Mouse (Mus musculus) forebrain, embryonic 16.5 days (tissue): ENCODE data around the gene Cyb5r3. TPM values are rescaled to one million over a fixed set of nuclear protein-coding genes. Genes with fewer than 3 reads are reported as not detected.
"Not testable (repeated sequence)": the region's sequence is repeated elsewhere in the genome, so short reads cannot be mapped to it uniquely, and the experiment has no call there.

Experiments used
- ATAC-seq: fragments of 200-750 bp; cut with Nextera tagmentation; 2 replicates; pipeline ENCODE4 v1.8.0; 2017; ENCODE audit warnings: mild to moderate bottlenecking, moderate library complexity
- H3K27ac ChIP-seq: fragments of 300-500 bp; sonication (generic); 2 replicates; pipeline ENCODE4 v1.5.1; 2014; ENCODE audit warnings: low read length, control low read depth
- H3K27me3 ChIP-seq: fragments of 300-500 bp; sonication (generic); replicated peaks from 2 replicates; pipeline ENCODE4 v1.6.1; 2014; ENCODE audit warnings: low read length; ENCODE audit not compliant: control insufficient read depth, insufficient read depth
- H3K36me3 ChIP-seq: fragments of 300-500 bp; sonication (generic); 2 replicates; pipeline ENCODE4 v1.6.1; 2014; ENCODE audit not compliant: control insufficient read depth, insufficient read depth
- H3K4me1 ChIP-seq: fragments of 300-500 bp; sonication (generic); replicated peaks from 2 replicates; pipeline ENCODE4 v1.6.1; 2014; ENCODE audit warnings: low read length; ENCODE audit not compliant: control insufficient read depth, insufficient read depth
- H3K4me2 ChIP-seq: fragments of 300-500 bp; sonication (generic); 2 replicates; pipeline ENCODE4 v1.6.1; 2014; ENCODE audit warnings: mild to moderate bottlenecking, low read length, control low read depth
- H3K4me3 ChIP-seq: fragments of 300-500 bp; sonication (generic); replicated peaks from 2 replicates; pipeline ENCODE4 v1.5.1; 2014; ENCODE audit warnings: mild to moderate bottlenecking, low read length, control low read depth
- H3K9ac ChIP-seq: fragments of 300-500 bp; sonication (generic); replicated peaks from 2 replicates; pipeline ENCODE4 v1.6.1; 2014; ENCODE audit warnings: low read depth, low read length, control low read depth
- H3K9me3 ChIP-seq: fragments of 300-500 bp; sonication (generic); 2 replicates; pipeline ENCODE4 v1.6.1; 2016; ENCODE audit warnings: low read length; ENCODE audit not compliant: control insufficient read depth
- WGBS: fragments of 180-500 bp; shearing (Covaris S2); extraction: QIAGEN DNeasy Blood & Tissue Kit; methylation state at CpG from one replicate; pipeline ENCODE4 v1.1.7; 2014; 5-methylcytosine and 5-hydroxymethylcytosine counted together
- polyA plus RNA-seq: library from polyadenylated mRNA; unstranded; fragments of >200 nt; fragmentation: Nextera tagmentation; extraction: Ambion mirVana; gene quantifications from 2 replicates; pipeline ENCODE4 v1.2.1, GENCODE M21; 2015

The Cyb5r3 gene
- polyA plus RNA-seq, 1 experiment from 2014 or later, result 112 TPM

GRCm38 (mm10) chr15:83134671-83135070, 37.7 kb downstream of the Cyb5r3 start:
- H3K4me3 ChIP-seq, result no peak overlapping the region
- no peak for ATAC-seq
- H3K4me1 ChIP-seq, result no peaks in the 10 kb centered on the region
- H3K9me3 ChIP-seq, result no peaks in the 10 kb centered on the region
- H3K9ac ChIP-seq, result no peak overlapping the region
- no peak overlapping the region for H3K4me2 ChIP-seq
- peaks cover 37% of the 10 kb centered on the region for H3K36me3 ChIP-seq
- 76% methylated on average over 6 of the region's 6 CpGs for WGBS
- H3K27ac ChIP-seq, result no peak overlapping the region
- no peaks in the 10 kb centered on the region for H3K27me3 ChIP-seq

DNA sequence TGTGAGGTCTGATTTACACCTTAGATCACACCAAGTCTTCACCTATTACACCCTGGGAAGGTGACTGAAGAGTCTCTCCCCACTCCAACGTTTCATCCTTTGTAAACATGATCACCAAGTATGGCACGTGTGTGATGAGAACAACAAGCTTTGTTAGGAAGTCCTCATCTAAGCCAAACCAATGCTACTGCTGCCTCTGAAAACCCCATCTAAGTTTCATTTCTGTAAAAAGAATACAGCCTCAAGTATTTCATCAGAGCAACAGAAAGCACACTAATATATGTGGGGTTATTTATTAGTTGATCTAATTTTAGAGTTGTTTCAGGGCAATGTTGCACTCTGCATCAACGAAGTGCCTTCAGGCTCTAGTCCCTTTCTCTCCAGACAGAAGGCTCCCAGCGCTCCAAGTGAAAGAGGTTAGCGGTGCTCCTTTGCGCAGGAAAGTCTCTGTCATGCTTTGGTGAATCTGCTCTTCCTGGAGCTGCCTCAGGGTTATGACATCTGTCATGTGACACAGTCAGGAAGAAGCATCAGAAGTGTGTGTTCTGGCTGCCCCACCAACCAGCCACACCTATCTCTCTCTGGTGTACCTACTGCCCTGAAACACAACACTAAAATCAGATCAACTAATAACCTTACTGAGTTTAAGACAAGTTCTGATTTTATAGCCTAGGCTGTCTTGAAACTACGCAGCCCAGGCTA, 42.7 kb downstream of the Cyb5r3 start:
- no peaks in the 10 kb centered on the region for H3K27me3 ChIP-seq
- H3K9ac ChIP-seq, result no peak overlapping the region
- no peak overlapping the region for H3K4me2 ChIP-seq
- H3K4me1 ChIP-seq, result no peaks in the 10 kb centered on the region
- no peak for ATAC-seq
- peaks cover 60% of the 10 kb centered on the region for H3K36me3 ChIP-seq
- 91% methylated on average over 7 of the region's 7 CpGs for WGBS
- H3K27ac ChIP-seq, result no peak overlapping the region
- no peaks in the 10 kb centered on the region for H3K9me3 ChIP-seq
- no peak overlapping the region for H3K4me3 ChIP-seq

- not testable (repeated sequence) for ATAC-seq, H3K27ac ChIP-seq, H3K9me3 ChIP-seq, H3K27me3 ChIP-seq, H3K4me3 ChIP-seq, H3K4me2 ChIP-seq, H3K9ac ChIP-seq, H3K4me1 ChIP-seq
- H3K36me3 ChIP-seq, result peaks cover 46% of the 10 kb centered on the region
- 62% methylated on average over 3 of the region's 3 CpGs for WGBS
These were observed 45.4 kb downstream of the Cyb5r3 start for GRCm38 (mm10) chr15:83127037-83127436.

DNA sequence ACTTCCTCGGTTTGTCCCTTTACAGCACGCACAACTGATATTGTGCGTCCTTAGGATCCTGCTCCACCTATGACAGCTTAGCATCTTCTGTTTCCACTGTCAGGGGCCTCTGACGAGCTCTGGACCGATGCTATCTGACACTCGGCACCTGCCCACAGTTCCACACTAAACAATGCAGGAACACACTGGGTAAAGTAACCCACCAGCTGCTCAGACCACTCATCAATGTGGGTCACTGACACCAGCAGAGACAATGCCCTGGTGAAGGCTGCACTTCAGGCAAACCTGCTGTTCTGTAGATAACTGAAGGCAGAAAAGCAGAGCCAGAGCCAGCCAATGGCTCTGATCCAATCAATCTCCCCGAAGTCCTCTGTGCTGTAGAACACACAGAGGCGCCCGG, 45.8 kb downstream of the Cyb5r3 start:
- Histone ChIP-seq H3K4me2 (no peak overlapping the region), H3K27ac (no peak overlapping the region), H3K9me3 (no peaks in the 10 kb centered on the region), H3K4me1 (peaks cover 2% of the 10 kb centered on the region), H3K9ac (no peak overlapping the region), H3K4me3 (no peak overlapping the region), H3K36me3 (peaks cover 44% of the 10 kb centered on the region), H3K27me3 (no peaks in the 10 kb centered on the region)
- ATAC-seq, result no peak
- WGBS, result 91% methylated on average over 9 of the region's 9 CpGs

GRCm38 (mm10) chr15:83124625-83125024, 47.8 kb downstream of the Cyb5r3 start:
- 74% methylated on average over 5 of the region's 5 CpGs for WGBS
- Histone ChIP-seq H3K36me3 (peaks cover 36% of the 10 kb centered on the region), H3K27ac (no peak overlapping the region), H3K4me2 (no peak overlapping the region), H3K9ac (no peak overlapping the region), H3K9me3 (no peaks in the 10 kb centered on the region), H3K4me1 (peaks cover 9% of the 10 kb centered on the region), H3K27me3 (no peaks in the 10 kb centered on the region), H3K4me3 (no peak overlapping the region)
- ATAC-seq, result no peak

GRCm38 (mm10) chr15:83122566-83123145, 49.7 kb downstream of the Cyb5r3 start, which contains the start of gene Rrp7a:
TSS of gene Rrp7a (minus strand) at chr15:83122801.
- peak within 1 kb of the TSS; percentile 71 for H3K9ac ChIP-seq
- no peaks in the 10 kb centered on the region for H3K27me3 ChIP-seq
- H3K27ac ChIP-seq, result peak within 1 kb of the TSS; percentile 87
- peak within 1 kb of the TSS; percentile 84 for H3K4me2 ChIP-seq
- peak within 1 kb of the TSS; percentile 80 for H3K4me3 ChIP-seq
- H3K9me3 ChIP-seq, result no peaks in the 10 kb centered on the region
- peak; percentile 95 for ATAC-seq
- 10% methylated on average over 32 of the region's 32 CpGs for WGBS
- H3K36me3 ChIP-seq, result peaks cover 26% of the 10 kb centered on the region
- H3K4me1 ChIP-seq, result peaks cover 16% of the 10 kb centered on the region

GRCm38 (mm10) chr15:83121709-83122565, 50.5 kb downstream of the Cyb5r3 start:
- H3K9ac ChIP-seq, result peak overlapping the region; percentile 71
- peak overlapping the region; percentile 87 for H3K27ac ChIP-seq
- no peaks in the 10 kb centered on the region for H3K9me3 ChIP-seq
- ATAC-seq, result peak; percentile 41
- H3K27me3 ChIP-seq, result no peaks in the 10 kb centered on the region
- H3K4me1 ChIP-seq, result peaks cover 16% of the 10 kb centered on the region
- peak overlapping the region; percentile 84 for H3K4me2 ChIP-seq
- H3K36me3 ChIP-seq, result peaks cover 24% of the 10 kb centered on the region
- WGBS, result 2% methylated on average over 40 of the region's 43 CpGs
- peak overlapping the region; percentile 80 for H3K4me3 ChIP-seq

- 43% methylated on average over 7 of the region's 7 CpGs for WGBS
- no peaks in the 10 kb centered on the region for H3K27me3 ChIP-seq
- H3K9me3 ChIP-seq, result no peaks in the 10 kb centered on the region
- no peak overlapping the region for H3K9ac ChIP-seq
- no peak for ATAC-seq
- no peak overlapping the region for H3K4me3 ChIP-seq
- H3K27ac ChIP-seq, result no peak overlapping the region; the same call in 1 of the 2 replicates
- H3K4me1 ChIP-seq, result peaks cover 16% of the 10 kb centered on the region
- peaks cover 9% of the 10 kb centered on the region; the same call in 1 of the 2 replicates for H3K36me3 ChIP-seq
- no peak overlapping the region for H3K4me2 ChIP-seq
These were observed 54.0 kb downstream of the Cyb5r3 start for GRCm38 (mm10) chr15:83118360-83118759.

DNA sequence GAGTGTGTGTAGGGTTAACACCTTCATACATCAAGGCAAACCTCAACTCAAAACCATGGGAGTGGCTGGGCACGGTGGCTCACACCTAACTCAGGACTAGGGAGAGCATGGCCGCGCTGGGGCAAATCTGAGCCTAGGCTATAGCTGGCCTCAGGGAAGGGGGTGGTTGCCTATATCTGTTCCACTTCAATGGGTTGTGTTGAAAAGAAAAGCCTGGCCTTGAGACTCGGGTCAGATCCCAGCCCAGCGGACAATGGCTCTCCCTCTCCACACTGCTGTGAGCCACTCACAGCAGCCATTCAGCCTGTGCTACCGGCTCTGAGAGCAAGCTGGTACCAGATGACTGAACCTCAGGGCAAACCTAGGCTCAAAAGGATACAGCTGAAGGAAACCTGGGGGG, 57.3 kb downstream of the Cyb5r3 start:
- no peak overlapping the region for H3K9ac ChIP-seq
- no peak for ATAC-seq
- WGBS, result 24% methylated on average over 6 of the region's 6 CpGs

More for the DNA sequence above, 57.3 kb downstream of the Cyb5r3 start:
- H3K27ac ChIP-seq, result no peak overlapping the region
- no peak overlapping the region for H3K4me3 ChIP-seq
- peaks cover 19% of the 10 kb centered on the region for H3K4me1 ChIP-seq
- no peak overlapping the region for H3K4me2 ChIP-seq
- peaks cover 9% of the 10 kb centered on the region; the same call in 1 of the 2 replicates for H3K36me3 ChIP-seq
- H3K27me3 ChIP-seq, result no peaks in the 10 kb centered on the region
- no peaks in the 10 kb centered on the region for H3K9me3 ChIP-seq
